ENCODE assay signal across 22 mouse cellular contexts in genomic region chr1:185962606-185963005, GRCm38 (mm10).
"Had no signal": no experiment of that assay in that cellular context is flagged by ENCODE, and none has a peak within 500 bp of the region (broad histone marks: within the 10 kb centered on the region; RNA-seq: fewer than 3 reads in every experiment).

No protein-coding gene starts in this region.

- H3K4me2 ChIP-seq: intestine, embryonic 15.5 days; kidney, embryonic 15.5 days; liver, embryonic 11.5 days; lung, embryonic 14.5 days; midbrain, embryonic 13.5 days; neural tube, embryonic 13.5 days; stomach, embryonic 15.5 days had no signal

- H3K9me3 ChIP-seq: intestine, embryonic 15.5 days; kidney, embryonic 15.5 days; midbrain, embryonic 10.5 days; midbrain, embryonic 13.5 days; neural tube, embryonic 13.5 days; stomach, embryonic 15.5 days had no signal

- H3K4me3 ChIP-seq: intestine, embryonic 15.5 days; kidney, embryonic 15.5 days; megakaryocyte, embryonic 14.5 days; midbrain, embryonic 10.5 days; midbrain, embryonic 13.5 days; myocyte; neural tube, embryonic 13.5 days; stomach, embryonic 15.5 days had no signal

- H3K36me3 ChIP-seq: intestine, embryonic 15.5 days; kidney, embryonic 15.5 days; midbrain, embryonic 10.5 days; midbrain, embryonic 13.5 days; neural tube, embryonic 13.5 days; stomach, embryonic 15.5 days had no signal

- H3K27me3 ChIP-seq: intestine, embryonic 15.5 days; kidney, embryonic 15.5 days; megakaryocyte, embryonic 14.5 days; midbrain, embryonic 13.5 days; neural tube, embryonic 13.5 days; stomach, embryonic 15.5 days had no signal

- H3K9ac ChIP-seq: intestine, embryonic 15.5 days; kidney, embryonic 15.5 days; liver, embryonic 14.5 days; liver, postnatal 0 days; lung, embryonic 14.5 days; midbrain, embryonic 13.5 days; neural tube, embryonic 13.5 days; stomach, embryonic 15.5 days had no signal

- DNase-seq: kidney, adult 11 months; kidney, adult 8-10 months; kidney, postnatal 10 days; kidney, postnatal 36 days; layer of hippocampus, postnatal 36 days; liver, postnatal 0 days; lung, embryonic 14.5 days; spleen, adult 18-20 months; thymus, adult 18-20 months; thymus, postnatal 36 days had no signal

- H3K27ac ChIP-seq: intestine, embryonic 15.5 days; kidney, embryonic 15.5 days; liver, embryonic 14.5 days; midbrain, embryonic 10.5 days; midbrain, embryonic 13.5 days; neural tube, embryonic 13.5 days; stomach, embryonic 15.5 days had no signal

- ATAC-seq: intestine, embryonic 15.5 days; liver, postnatal 0 days; lung, postnatal 0 days; midbrain, embryonic 13.5 days; midbrain, embryonic 16.5 days had no signal

- H3K4me1 ChIP-seq: intestine, embryonic 15.5 days; megakaryocyte, embryonic 14.5 days; midbrain, embryonic 10.5 days; midbrain, embryonic 13.5 days; neural tube, embryonic 13.5 days; stomach, embryonic 15.5 days had no signal
